Comparison of ENCODE assay signal across 8 mouse cellular contexts in the genomic region with DNA sequence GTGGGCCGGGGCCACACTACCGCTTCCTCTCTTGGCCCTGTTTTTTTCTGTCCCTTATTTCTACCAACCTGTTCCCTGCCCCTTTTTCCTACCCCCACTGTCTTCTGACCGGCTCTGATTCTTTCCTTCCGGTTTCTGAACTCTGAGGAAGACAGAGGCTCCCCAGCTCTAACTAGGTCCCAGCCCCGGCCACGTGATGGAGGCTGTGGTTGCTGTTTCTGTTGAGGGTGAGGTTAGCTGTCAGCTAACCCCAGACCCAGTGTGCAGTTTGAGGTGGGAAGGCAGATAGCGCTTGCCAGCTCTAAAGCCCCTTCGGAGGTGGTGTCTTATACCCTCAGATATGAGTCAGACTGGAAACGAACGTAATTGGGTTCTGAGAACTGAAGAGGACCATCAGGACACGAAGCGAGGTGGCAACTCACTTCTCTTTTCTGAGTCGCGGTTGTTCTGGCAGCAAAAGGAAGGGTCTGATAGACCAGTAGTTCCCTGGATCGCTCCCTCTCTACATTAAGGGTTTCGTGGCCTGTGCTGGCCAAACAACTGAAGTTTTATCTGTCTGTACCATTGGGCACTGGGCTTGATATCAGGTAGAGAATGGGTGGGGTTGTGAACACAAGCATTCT. TPM values are rescaled to one million over a fixed set of nuclear protein-coding genes. Genes with fewer than 3 reads are reported as not detected.
DNase-seq lines count a peak whose midpoint lies in the region; ATAC-seq and TF ChIP-seq lines count a peak whose summit lies in the region.

No protein-coding gene starts in this region.

- peaks cover 16% of the 10 kb centered on the region for H3K4me1 ChIP-seq in embryonic facial prominence, embryonic 15.5 days
- peaks cover 14% of the 10 kb centered on the region for H3K4me1 ChIP-seq in midbrain, embryonic 15.5 days

- peak overlapping the region; percentile 99 for H3K4me2 ChIP-seq in embryonic facial prominence, embryonic 15.5 days (replicated peaks)
- H3K4me2 ChIP-seq in midbrain, embryonic 15.5 days = peak overlapping the region; percentile 86

- peak overlapping the region; percentile 85 for H3K4me3 ChIP-seq in layer of hippocampus, adult 2 months
- peak overlapping the region; percentile 56 for H3K4me3 ChIP-seq in embryonic facial prominence, embryonic 15.5 days (replicated peaks)
- peak overlapping the region; percentile 47 for H3K4me3 ChIP-seq in midbrain, embryonic 15.5 days

- H3K9ac ChIP-seq in embryonic facial prominence, embryonic 15.5 days = 0 out of 2 replicates have a peak overlapping the region, but pooled peaks have one; percentile 35
- H3K9ac ChIP-seq in midbrain, embryonic 15.5 days = peak overlapping the region; percentile 51

- H3K36me3 ChIP-seq in embryonic facial prominence, embryonic 15.5 days = no peaks in the 10 kb centered on the region
- no peaks in the 10 kb centered on the region for H3K36me3 ChIP-seq in midbrain, embryonic 15.5 days (replicated peaks)

- intact Hi-C loops in heart, postnatal 25 days (cut with DNase I) = loop anchor here (5.0 kb wide), 1 partner anchor 39 kb away; a partner anchor contains a TSS

- H3K27me3 ChIP-seq in embryonic facial prominence, embryonic 15.5 days = no peaks in the 10 kb centered on the region
- no peaks in the 10 kb centered on the region for H3K27me3 ChIP-seq in midbrain, embryonic 15.5 days (replicated peaks)

- no peak for DNase-seq in layer of hippocampus, adult 2 months (ENCODE audit: low spot score in 2 of 2)
- no peak for DNase-seq in layer of hippocampus, adult 18-20 months (ENCODE audit: low spot score in 2 of 2)
- peak; percentile 23 for DNase-seq in heart, postnatal 25 days (ENCODE audit: low spot score)
- DNase-seq in liver = peak; percentile 66
- DNase-seq in thymus, adult 18-20 months = peak; percentile 68 to 81
- no peak for DNase-seq in kidney, postnatal 4 days

- WGBS in embryonic facial prominence, embryonic 15.5 days = 57% methylated on average over 16 of the region's 16 CpGs
- 68% methylated on average over 16 of the region's 16 CpGs for WGBS in midbrain, embryonic 15.5 days

- no peaks in the 10 kb centered on the region for H3K9me3 ChIP-seq in embryonic facial prominence, embryonic 15.5 days (replicated peaks)
- no peaks in the 10 kb centered on the region for H3K9me3 ChIP-seq in midbrain, embryonic 15.5 days

- no peak for TF ChIP-seq CTCF in layer of hippocampus, adult 2 months (conservative IDR thresholded peaks at IDR 0.05)

- ATAC-seq in embryonic facial prominence, embryonic 15.5 days (ENCODE audit: insufficient number of reproducible peaks, low FRiP score, low TSS enrichment, low read depth) = no peak
- ATAC-seq in midbrain, embryonic 15.5 days (replicated peaks) = 0 out of 2 replicates have a peak, but pooled peaks have one; percentile 5

- H3K27ac ChIP-seq in layer of hippocampus, adult 2 months = peak overlapping the region; percentile 88
- no peak overlapping the region for H3K27ac ChIP-seq in embryonic facial prominence, embryonic 15.5 days (replicated peaks)
- peak overlapping the region; percentile 80 for H3K27ac ChIP-seq in midbrain, embryonic 15.5 days

RNA-seq across cellular contexts. Expression of a gene that starts 2.4 kb away (rescaled TPM):
- 10 to 100 TPM; 12.8 to 14.0 TPM for total RNA-seq in layer of hippocampus, adult 2 months (2021)
- total RNA-seq in layer of hippocampus, adult 18-20 months (2021) = 10 to 100 TPM; 12.8 to 14.9 TPM
- 5.3 and 6.4 TPM in 2 replicates for polyA plus RNA-seq in embryonic facial prominence, embryonic 15.5 days (2015; fragmentation: Nextera tagmentation; extraction: Ambion mirVana)
- total RNA-seq in heart, postnatal 25 days (2021) = 1 to 10 TPM; 2.4 to 3.3 TPM
- 35.8 and 38.8 TPM in 2 replicates for polyA plus RNA-seq in midbrain, embryonic 15.5 days (2015; fragmentation: Nextera tagmentation; extraction: Ambion mirVana)

RNA-seq across cellular contexts. Expression of a gene that starts 25.7 kb away (rescaled TPM):
- total RNA-seq in layer of hippocampus, adult 2 months (2021) = 1,000 to 10,000 TPM; 1,708 to 1,866 TPM
- total RNA-seq in layer of hippocampus, adult 18-20 months (2021) = 1,000 to 10,000 TPM; 1,877 to 1,910 TPM
- polyA plus RNA-seq in embryonic facial prominence, embryonic 15.5 days (2015; fragmentation: Nextera tagmentation; extraction: Ambion mirVana) = 3,288 and 3,376 TPM in 2 replicates
- total RNA-seq in heart, postnatal 25 days (2021) = 100 to 1,000 TPM; 561 to 624 TPM
- polyA plus RNA-seq in midbrain, embryonic 15.5 days (2015; fragmentation: Nextera tagmentation; extraction: Ambion mirVana) = 4,689 and 4,874 TPM in 2 replicates

RNA-seq across cellular contexts. Expression of a gene that starts 37.6 kb away (rescaled TPM):
- 10 to 100 TPM; 36.3 to 43.2 TPM for total RNA-seq in layer of hippocampus, adult 2 months (2021)
- 10 to 100 TPM; 37.5 to 42.7 TPM for total RNA-seq in layer of hippocampus, adult 18-20 months (2021)
- polyA plus RNA-seq in embryonic facial prominence, embryonic 15.5 days (2015; fragmentation: Nextera tagmentation; extraction: Ambion mirVana) = 29.0 and 32.0 TPM in 2 replicates
- 10 to 100 TPM; 22.5 to 26.4 TPM for total RNA-seq in heart, postnatal 25 days (2021)
- 67.0 and 67.3 TPM in 2 replicates for polyA plus RNA-seq in midbrain, embryonic 15.5 days (2015; fragmentation: Nextera tagmentation; extraction: Ambion mirVana)

Comparison
In these comparisons a context has a peak if more than half of its experiments do, and no peak if none do; other contexts are left out.
1. DNase-seq: peak in heart, postnatal 25 days (single experiment), liver (single experiment) and thymus, adult 18-20 months (2 of 2); none in layer of hippocampus, adult 2 months (0 of 2), layer of hippocampus, adult 18-20 months (0 of 2) and kidney, postnatal 4 days (0 of 2).
2. Peak in every context shown above with its lines, with median percentiles within 50 percentile points of each other: H3K4me3 ChIP-seq.